Mouse (Mus musculus) limb, embryonic 13.5 days (tissue): ENCODE results near the gene Oas2. TPM values are rescaled to one million over a fixed set of nuclear protein-coding genes. Genes with fewer than 3 reads are reported as not detected.

Experiments
- ATAC-seq: fragments of 200-750 bp; cut with Nextera tagmentation; 2 replicates; pipeline ENCODE4 v1.8.0; 2017; ENCODE audit warnings: low read depth, moderate number of reproducible peaks, moderate TSS enrichment; ENCODE audit not compliant: low FRiP score
- H3K27ac ChIP-seq: fragments of 300-500 bp; sonication (generic); 2 replicates; pipeline ENCODE4 v1.5.1; 2015; ENCODE audit warnings: inconsistent platforms, mild to moderate bottlenecking, moderate library complexity
- H3K27me3 ChIP-seq: fragments of 300-500 bp; sonication (generic); 2 replicates; pipeline ENCODE4 v1.6.1; 2015; ENCODE audit warnings: mild to moderate bottlenecking, inconsistent platforms
- H3K36me3 ChIP-seq: fragments of 300-500 bp; sonication (generic); 2 replicates; pipeline ENCODE4 v1.6.1; 2015; ENCODE audit warnings: inconsistent platforms, mild to moderate bottlenecking, moderate library complexity
- H3K4me1 ChIP-seq: fragments of 300-500 bp; sonication (generic); 2 replicates; pipeline ENCODE4 v1.6.1; 2015; ENCODE audit warnings: inconsistent platforms
- H3K4me2 ChIP-seq: fragments of 300-500 bp; sonication (generic); replicated peaks from 2 replicates; pipeline ENCODE4 v1.6.1; 2015; ENCODE audit warnings: inconsistent platforms, mild to moderate bottlenecking, moderate library complexity
- H3K4me3 ChIP-seq: fragments of 300-500 bp; sonication (generic); 2 replicates; pipeline ENCODE4 v1.5.1; 2015; ENCODE audit warnings: moderate library complexity, mild to moderate bottlenecking, inconsistent platforms
- H3K9ac ChIP-seq: fragments of 300-500 bp; sonication (generic); 2 replicates; pipeline ENCODE4 v1.6.1; 2015; ENCODE audit warnings: mild to moderate bottlenecking, inconsistent platforms
- H3K9me3 ChIP-seq: fragments of 300-500 bp; sonication (generic); 2 replicates; pipeline ENCODE4 v1.6.1; 2016; ENCODE audit warnings: inconsistent platforms
- WGBS: fragments of 180-500 bp; shearing (Covaris S2); methylation state at CpG from one replicate; pipeline ENCODE4 v1.1.7; 2015; 5-methylcytosine and 5-hydroxymethylcytosine counted together
- polyA plus RNA-seq: library from polyadenylated mRNA; unstranded; fragments of >200 nt; fragmentation: Nextera tagmentation; extraction: Ambion mirVana; gene quantifications from 2 replicates; pipeline ENCODE4 v1.2.1, GENCODE M21; 2015

The Oas2 gene
- polyA plus RNA-seq, 1 experiment from 2014 or later = 0.22 TPM

DNA sequence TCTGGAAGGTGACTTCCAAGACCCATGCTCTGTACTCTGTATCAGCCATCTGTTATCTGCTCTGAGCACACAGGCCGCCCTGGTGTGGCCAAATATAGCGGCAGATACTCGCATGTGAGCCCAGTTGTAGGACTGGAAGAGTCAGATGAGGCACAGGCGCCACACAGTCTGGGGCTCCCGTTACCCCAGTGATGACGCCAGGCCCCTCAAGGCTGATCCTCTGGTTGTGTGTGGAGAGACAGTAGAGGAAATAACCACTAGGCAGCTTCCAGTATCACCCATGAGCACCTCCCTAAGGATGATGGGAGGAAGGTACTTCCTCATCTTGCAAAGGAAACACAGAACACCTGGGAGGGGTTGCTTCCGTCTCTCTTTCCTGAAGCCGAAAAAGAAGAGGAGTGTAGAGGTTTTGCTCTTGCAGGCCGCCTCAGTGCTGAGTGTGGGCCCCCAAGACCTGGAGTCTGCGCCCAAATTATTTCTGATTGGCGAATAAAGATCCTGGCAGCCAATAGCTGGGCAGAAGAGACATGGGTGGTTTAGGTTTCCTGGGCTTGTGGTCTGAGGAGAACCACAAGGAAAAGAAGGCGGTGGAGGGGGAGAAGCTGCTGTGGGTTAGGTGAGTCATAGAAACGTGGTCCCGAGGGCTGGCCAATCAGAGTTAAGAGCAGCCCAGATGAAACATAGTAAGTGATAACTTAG, 25.8 kb upstream of the Oas2 start:
- no peak for ATAC-seq
- Histone ChIP-seq H3K4me1 (peaks cover 4% of the 10 kb centered on the region; the same call in 1 of the 2 replicates), H3K9me3 (no peaks in the 10 kb centered on the region), H3K4me2 (no peak overlapping the region), H3K9ac (no peak overlapping the region), H3K36me3 (no peaks in the 10 kb centered on the region), H3K4me3 (no peak overlapping the region), H3K27ac (no peak overlapping the region), H3K27me3 (0 out of 2 replicates have a peak, but pooled peaks cover under 1% of the 10 kb centered on the region)
- 79% methylated on average over 14 of the region's 14 CpGs for WGBS

- H3K9me3 ChIP-seq = 0 out of 2 replicates have a peak, but pooled peaks cover 7% of the 10 kb centered on the region
- no peak for ATAC-seq
- no peaks in the 10 kb centered on the region for H3K36me3 ChIP-seq
Measured at GRCm38 (mm10) chr5:120769396-120769795, 19.7 kb upstream of the Oas2 start.

DNA sequence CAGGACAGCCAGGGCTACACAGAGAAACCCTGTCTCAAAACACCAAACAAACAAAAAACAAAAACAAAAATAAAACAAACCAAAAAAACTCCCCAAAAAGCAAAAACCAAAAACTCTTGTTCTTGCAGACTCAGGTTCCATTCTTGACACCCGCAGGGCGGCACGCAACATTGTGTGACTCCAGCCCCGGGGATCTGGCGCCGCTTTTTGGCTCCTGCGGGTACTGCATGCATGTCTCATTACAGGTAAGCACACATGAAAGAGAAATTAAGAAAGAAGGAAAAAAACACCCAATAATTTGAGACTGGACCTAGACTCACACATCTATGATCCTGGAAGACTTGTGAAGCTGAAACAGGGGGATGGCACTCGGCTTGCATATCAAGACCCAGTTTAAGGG, 15.4 kb upstream of the Oas2 start:
- Histone ChIP-seq H3K9ac (no peak overlapping the region), H3K36me3 (no peaks in the 10 kb centered on the region), H3K4me1 (0 out of 2 replicates have a peak, but pooled peaks cover 4% of the 10 kb centered on the region), H3K9me3 (0 out of 2 replicates have a peak, but pooled peaks cover 4% of the 10 kb centered on the region), H3K4me2 (no peak overlapping the region), H3K27ac (no peak overlapping the region), H3K4me3 (no peak overlapping the region), H3K27me3 (peaks cover 8% of the 10 kb centered on the region)
- no peak for ATAC-seq
- 73% methylated on average over 8 of the region's 8 CpGs for WGBS

More at GRCm38 (mm10) chr5:120769396-120769795, 19.7 kb upstream of the Oas2 start:
- Histone ChIP-seq H3K4me2 (no peak overlapping the region), H3K9ac (no peak overlapping the region), H3K27ac (no peak overlapping the region), H3K27me3 (no peaks in the 10 kb centered on the region), H3K4me1 (no peaks in the 10 kb centered on the region), H3K4me3 (no peak overlapping the region)
- WGBS = 64% methylated on average over 3 of the region's 3 CpGs

GRCm38 (mm10) chr5:120761901-120762300, 12.2 kb upstream of the Oas2 start:
- Histone ChIP-seq H3K36me3 (no peaks in the 10 kb centered on the region), H3K9ac (no peak overlapping the region), H3K4me3 (no peak overlapping the region), H3K27ac (no peak overlapping the region), H3K4me1 (0 out of 2 replicates have a peak, but pooled peaks cover 4% of the 10 kb centered on the region), H3K27me3 (peaks cover 11% of the 10 kb centered on the region), H3K4me2 (peak overlapping the region; percentile 7; the same call in 1 of the 2 replicates), H3K9me3 (no peaks in the 10 kb centered on the region)
- 0 out of 2 replicates have a peak, but pooled peaks have one; percentile 15 for ATAC-seq
- WGBS = 28% methylated on average over 6 of the region's 6 CpGs

DNA sequence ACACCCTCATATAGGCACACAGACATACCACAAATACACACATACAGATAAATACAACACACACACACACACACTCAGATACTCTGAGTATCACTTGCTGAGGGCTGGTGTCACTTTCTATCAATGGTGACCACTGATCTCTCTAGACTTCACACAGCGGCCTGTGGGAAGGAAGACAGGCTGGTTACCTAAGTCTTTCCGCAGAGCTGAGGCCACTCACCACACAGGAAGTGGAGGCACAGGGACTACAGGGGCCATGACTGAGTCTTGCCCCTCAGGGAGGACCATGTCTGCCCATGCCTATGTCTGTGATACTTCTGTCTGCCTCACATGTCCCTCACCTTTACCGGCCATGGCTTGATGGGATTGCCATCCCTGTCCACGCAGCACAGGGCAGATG, 4.6 kb upstream of the Oas2 start:
- H3K27me3 ChIP-seq = peaks cover 23% of the 10 kb centered on the region
- H3K4me1 ChIP-seq = no peaks in the 10 kb centered on the region
- 86% methylated on average over 4 of the region's 4 CpGs for WGBS
- no peaks in the 10 kb centered on the region for H3K9me3 ChIP-seq
- no peak for ATAC-seq
- H3K36me3 ChIP-seq = no peaks in the 10 kb centered on the region
- H3K4me3 ChIP-seq = no peak overlapping the region
- no peak overlapping the region for H3K27ac ChIP-seq
- H3K4me2 ChIP-seq = no peak overlapping the region
- no peak overlapping the region for H3K9ac ChIP-seq

DNA sequence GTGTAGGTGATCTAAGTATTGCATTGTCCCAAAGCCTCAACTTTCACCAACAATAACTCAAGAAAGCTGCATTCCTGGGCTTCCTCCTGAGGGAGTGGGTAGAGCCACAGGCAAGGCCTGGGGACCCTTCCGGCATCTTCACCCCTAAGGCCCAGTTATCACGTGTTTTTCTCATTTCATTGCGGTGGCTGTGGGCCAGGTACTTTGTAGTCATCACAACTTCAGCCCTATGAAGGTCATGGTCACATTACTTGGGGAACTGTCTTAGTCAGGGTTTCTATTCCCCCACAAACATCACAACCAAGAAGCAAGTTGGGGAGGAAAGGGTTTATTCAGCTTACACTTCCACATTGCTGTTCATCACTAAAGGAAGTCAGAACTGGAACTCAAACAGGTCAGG, 3.1 kb upstream of the Oas2 start:
- Histone ChIP-seq H3K36me3 (no peaks in the 10 kb centered on the region), H3K27ac (no peak overlapping the region), H3K9ac (no peak overlapping the region), H3K4me1 (no peaks in the 10 kb centered on the region), H3K4me2 (no peak overlapping the region), H3K9me3 (no peaks in the 10 kb centered on the region), H3K27me3 (peaks cover 27% of the 10 kb centered on the region), H3K4me3 (no peak overlapping the region)
- 79% methylated on average over 3 of the region's 3 CpGs for WGBS
- no peak for ATAC-seq

DNA sequence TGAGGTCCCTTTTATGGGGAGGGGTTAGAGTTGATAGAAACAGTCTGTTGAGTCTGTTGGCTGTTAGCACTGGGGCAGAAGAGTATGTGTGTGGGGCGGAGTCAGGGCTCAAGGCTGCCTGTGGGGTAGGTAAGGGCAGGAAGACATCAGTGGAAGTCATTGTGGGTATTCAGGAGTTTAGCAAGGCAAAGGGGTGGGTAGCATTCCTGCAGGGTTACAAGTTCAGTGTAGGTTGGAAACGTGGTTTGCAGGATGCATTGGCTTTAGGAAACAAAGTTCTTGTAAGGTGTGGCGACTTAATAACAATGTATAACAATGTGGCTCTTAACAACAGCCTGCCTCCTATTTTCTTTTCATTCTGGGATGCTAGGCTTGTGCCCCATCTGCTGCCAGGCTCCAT, 1.6 kb upstream of the Oas2 start:
- H3K4me3 ChIP-seq = no peak overlapping the region
- WGBS = 73% methylated on average over 3 of the region's 3 CpGs
- ATAC-seq = no peak
- no peaks in the 10 kb centered on the region for H3K36me3 ChIP-seq
- no peak overlapping the region for H3K27ac ChIP-seq
- no peak overlapping the region for H3K4me2 ChIP-seq
- no peak overlapping the region for H3K9ac ChIP-seq
- H3K4me1 ChIP-seq = no peaks in the 10 kb centered on the region
- peaks cover 31% of the 10 kb centered on the region for H3K27me3 ChIP-seq
- no peaks in the 10 kb centered on the region for H3K9me3 ChIP-seq

- Histone ChIP-seq H3K27ac (no peak overlapping the region), H3K36me3 (no peaks in the 10 kb centered on the region), H3K9me3 (no peaks in the 10 kb centered on the region), H3K27me3 (peaks cover 37% of the 10 kb centered on the region), H3K4me3 (no peak overlapping the region), H3K4me2 (no peak overlapping the region), H3K4me1 (no peaks in the 10 kb centered on the region), H3K9ac (no peak overlapping the region)
- ATAC-seq = no peak
- 8% methylated on average over 5 of the region's 5 CpGs for WGBS
Measured at GRCm38 (mm10) chr5:120746451-120746850, 3.2 kb downstream of the Oas2 start.

DNA sequence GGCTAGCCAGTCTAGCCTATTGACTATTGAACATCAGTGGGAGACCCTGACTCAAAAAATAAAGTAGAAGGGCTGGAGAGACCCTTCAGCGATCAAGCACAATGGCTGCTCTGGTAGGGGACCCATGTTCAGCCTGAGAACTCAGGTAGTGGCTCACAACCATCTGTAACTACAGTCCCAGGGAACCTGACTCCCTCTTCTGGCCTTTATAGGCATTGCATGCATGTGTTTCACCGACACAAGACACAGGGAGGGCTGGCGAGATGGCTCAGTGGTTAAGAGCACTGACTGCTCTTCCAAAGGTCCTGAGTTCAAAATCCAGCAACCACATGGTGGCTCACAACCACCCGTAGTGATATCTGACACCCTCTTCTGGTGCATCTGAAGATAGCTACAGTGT, 7.5 kb downstream of the Oas2 start:
- 32% methylated on average over 4 of the region's 4 CpGs for WGBS
- no peak for ATAC-seq
- no peak overlapping the region for H3K4me3 ChIP-seq

GRCm38 (mm10) chr5:120734380-120734990, 15.2 kb downstream of the Oas2 start:
- Histone ChIP-seq H3K4me3 (no peak overlapping the region), H3K9me3 (no peaks in the 10 kb centered on the region), H3K9ac (no peak overlapping the region), H3K4me2 (no peak overlapping the region), H3K27ac (no peak overlapping the region), H3K36me3 (no peaks in the 10 kb centered on the region), H3K27me3 (peaks cover 6% of the 10 kb centered on the region; the same call in 1 of the 2 replicates), H3K4me1 (no peaks in the 10 kb centered on the region)
- WGBS = 79% methylated on average over 14 of the region's 14 CpGs
- ATAC-seq = no peak

More for the DNA sequence above, 7.5 kb downstream of the Oas2 start:
- no peak overlapping the region for H3K27ac ChIP-seq
- H3K27me3 ChIP-seq = peaks cover 31% of the 10 kb centered on the region
- no peak overlapping the region for H3K9ac ChIP-seq
- H3K4me1 ChIP-seq = no peaks in the 10 kb centered on the region
- H3K36me3 ChIP-seq = no peaks in the 10 kb centered on the region
- no peaks in the 10 kb centered on the region for H3K9me3 ChIP-seq
- H3K4me2 ChIP-seq = no peak overlapping the region

- Histone ChIP-seq H3K36me3 (no peaks in the 10 kb centered on the region), H3K9me3 (no peaks in the 10 kb centered on the region), H3K9ac (no peak overlapping the region), H3K4me1 (no peaks in the 10 kb centered on the region), H3K4me3 (no peak overlapping the region), H3K27ac (no peak overlapping the region), H3K27me3 (0 out of 2 replicates have a peak, but pooled peaks cover 3% of the 10 kb centered on the region), H3K4me2 (no peak overlapping the region)
- WGBS = 93% methylated on average over 3 of the region's 3 CpGs
- no peak for ATAC-seq
Measured at GRCm38 (mm10) chr5:120733696-120734095, 16.0 kb downstream of the Oas2 start.

- Histone ChIP-seq H3K27ac (no peak overlapping the region), H3K9ac (no peak overlapping the region), H3K9me3 (no peaks in the 10 kb centered on the region), H3K27me3 (0 out of 2 replicates have a peak, but pooled peaks cover 3% of the 10 kb centered on the region), H3K4me1 (no peaks in the 10 kb centered on the region), H3K4me3 (no peak overlapping the region), H3K36me3 (no peaks in the 10 kb centered on the region), H3K4me2 (no peak overlapping the region)
- 52% methylated on average over 1 of the region's 1 CpGs for WGBS
- no peak for ATAC-seq
Measured at GRCm38 (mm10) chr5:120732740-120733139, 16.9 kb downstream of the Oas2 start.
